18 mouse cellular contexts compared by ENCODE assay signal in genomic region chr1:163277069-163277468, GRCm38 (mm10). TPM values are rescaled to one million over a fixed set of nuclear protein-coding genes. Genes with fewer than 3 reads are reported as not detected.
"Had no signal": no experiment of that assay in that cellular context is flagged by ENCODE, and none has a peak within 500 bp of the region (broad histone marks: within the 10 kb centered on the region; RNA-seq: fewer than 3 reads in every experiment).

No protein-coding gene starts in this region.

- H3K4me1 ChIP-seq: lung, embryonic 15.5 days; midbrain, embryonic 15.5 days; neural tube, embryonic 12.5 days had no signal

- ATAC-seq: lung, postnatal 0 days; midbrain, embryonic 13.5 days; midbrain, embryonic 15.5 days had no signal

- H3K4me3 ChIP-seq: lung, embryonic 15.5 days; megakaryocyte, embryonic 14.5 days; midbrain, embryonic 13.5 days; midbrain, embryonic 15.5 days; neural tube, embryonic 12.5 days had no signal

- DNase-seq: lung, adult 2 months; lung, postnatal 14 days; lung, postnatal 36 days; retina, postnatal 1 day; right cerebral cortex, postnatal 14 days; spleen, adult 18-20 months; thymus, adult 18-20 months; thymus, postnatal 14 days; thymus, postnatal 36 days had no signal

- H3K9ac ChIP-seq: lung, embryonic 15.5 days; midbrain, embryonic 13.5 days; midbrain, embryonic 15.5 days; neural tube, embryonic 12.5 days had no signal

- H3K36me3 ChIP-seq: lung, embryonic 15.5 days; midbrain, embryonic 13.5 days; midbrain, embryonic 15.5 days; neural tube, embryonic 12.5 days had no signal

- H3K27ac ChIP-seq: lung, embryonic 15.5 days; macrophage; midbrain, embryonic 13.5 days; midbrain, embryonic 15.5 days; neural tube, embryonic 12.5 days had no signal

- H3K9me3 ChIP-seq: lung, embryonic 15.5 days; megakaryocyte, embryonic 14.5 days; midbrain, embryonic 13.5 days; midbrain, embryonic 15.5 days; neural tube, embryonic 12.5 days had no signal

- H3K4me2 ChIP-seq: lung, embryonic 15.5 days; midbrain, embryonic 11.5 days; midbrain, embryonic 13.5 days; midbrain, embryonic 15.5 days; neural tube, embryonic 12.5 days had no signal

- H3K27me3 ChIP-seq: lung, embryonic 15.5 days; megakaryocyte, embryonic 14.5 days; midbrain, embryonic 13.5 days; midbrain, embryonic 15.5 days; neural tube, embryonic 12.5 days had no signal

RNA-seq across cellular contexts. Expression of gene Prrx1, which starts 36.4 kb away (rescaled TPM):
- total RNA-seq: megakaryocyte progenitor cell, adult 5-6 weeks had no signal
